Mouse (Mus musculus): ENCODE measurements at regions not wholly inside any gene's neighbourhood (a gene's known extent, or its start where the extent isn't known, plus 50 kb on each side); places are given as distances from the start of the nearest gene placed in this dataset.

DNA sequence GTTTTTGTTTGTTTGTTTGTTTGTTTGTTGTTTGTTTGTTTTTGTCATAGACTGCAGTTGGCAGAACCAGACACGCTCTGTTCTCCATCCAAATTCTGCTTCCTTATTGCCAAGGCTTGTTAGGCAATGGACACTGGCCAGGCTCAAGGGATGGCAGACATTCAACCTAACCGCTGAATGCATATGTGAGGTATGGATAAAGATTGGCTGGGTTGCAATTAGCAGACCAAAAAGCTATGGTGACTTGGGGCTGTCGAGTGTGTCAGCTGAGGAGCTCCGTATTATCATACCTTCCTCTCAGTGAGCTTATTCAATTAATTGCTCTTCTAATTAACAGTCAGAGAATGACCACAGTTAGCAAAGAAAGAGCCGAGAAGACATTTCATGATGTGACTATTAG lies 116.3 kb downstream of the Basp1 start:
- TF ChIP-seq MAFK (IDR thresholded peaks at IDR 0.05; ENCODE audit: insufficient read depth, low read depth, low read length) (no peak), ZC3H11A (IDR thresholded peaks at IDR 0.05; ENCODE audit: borderline replicate concordance, low read depth, low read length) (no peak), ZNF384 (IDR thresholded peaks at IDR 0.05; ENCODE audit: low read depth, low read length) (no peak)
